In the genomic region with DNA sequence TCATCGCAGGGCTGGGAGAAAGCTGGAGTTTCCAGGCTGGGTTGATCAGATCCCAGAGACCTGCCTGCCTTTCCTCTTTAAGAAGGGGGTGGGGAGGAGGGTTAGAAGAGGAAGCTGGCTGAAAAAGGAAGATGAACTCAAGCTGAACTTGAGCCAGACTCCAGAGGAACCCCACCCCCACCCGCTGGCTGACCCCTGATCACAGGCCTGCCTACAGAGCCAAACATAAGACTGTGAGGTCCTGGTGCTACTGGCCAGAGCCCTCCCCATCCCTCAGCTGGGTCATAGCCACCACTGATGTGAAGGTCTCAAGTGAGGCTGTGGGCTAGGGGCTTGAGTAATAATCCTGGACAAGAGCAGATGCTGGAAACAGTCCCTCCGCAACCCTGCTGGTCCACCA, we compare ENCODE assay signal across 8 mouse cellular contexts. TPM values are rescaled to one million over a fixed set of nuclear protein-coding genes. Genes with fewer than 3 reads are reported as not detected.
DNase-seq lines count a peak whose midpoint lies in the region; ATAC-seq and TF ChIP-seq lines count a peak whose summit lies in the region.
"Had no signal": no experiment of that assay in that cellular context is flagged by ENCODE, and none has a peak within 500 bp of the region (broad histone marks: within the 10 kb centered on the region; RNA-seq: fewer than 3 reads in every experiment).

No protein-coding gene starts in this region.

- DNase-seq in Muller cell, postnatal 12 days (ENCODE audit: inconsistent ontology term): peak; percentile 19
- peak; percentile 59 for DNase-seq in embryonic facial prominence, embryonic 10.5 days (ENCODE audit: low spot score)
- DNase-seq in lung, postnatal 0 days (ENCODE audit: low spot score): peak; percentile 76
- no peak for DNase-seq in left cerebral cortex, adult 18-20 months (ENCODE audit: low spot score in 2 of 2)
- DNase-seq in spleen, postnatal 36 days (ENCODE audit: low spot score in 2 of 2): no peak
- DNase-seq in urinary bladder, postnatal 36 days (ENCODE audit: low spot score in 2 of 2): no peak

- no peak overlapping the region for H3K4me3 ChIP-seq in embryonic facial prominence, embryonic 10.5 days
- H3K4me3 ChIP-seq in intestine, embryonic 15.5 days (replicated peaks): no peak overlapping the region
- no peak overlapping the region for H3K4me3 ChIP-seq in lung, postnatal 0 days (ENCODE audit: low read depth, low read length)
- H3K4me3 ChIP-seq: limb, embryonic 13.5 days had no signal

- TF ChIP-seq EP300 in lung, postnatal 0 days (IDR thresholded peaks at IDR 0.05): no peak

- H3K27me3 ChIP-seq in embryonic facial prominence, embryonic 10.5 days (replicated peaks; ENCODE audit: low read depth, poor library complexity, severe bottlenecking): peaks cover 39% of the 10 kb centered on the region
- H3K27me3 ChIP-seq in intestine, embryonic 15.5 days (replicated peaks): no peaks in the 10 kb centered on the region
- no peaks in the 10 kb centered on the region for H3K27me3 ChIP-seq in lung, postnatal 0 days (replicated peaks; ENCODE audit: insufficient read depth, low read length)

- peaks cover 33% of the 10 kb centered on the region for H3K4me1 ChIP-seq in embryonic facial prominence, embryonic 10.5 days
- peaks cover 47% of the 10 kb centered on the region for H3K4me1 ChIP-seq in intestine, embryonic 15.5 days (replicated peaks)
- peaks cover 8% of the 10 kb centered on the region; the same call in 1 of the 2 replicates for H3K4me1 ChIP-seq in lung, postnatal 0 days (ENCODE audit: insufficient read depth, low read depth, low read length)

- no peak overlapping the region for H3K9ac ChIP-seq in intestine, embryonic 15.5 days
- no peak overlapping the region for H3K9ac ChIP-seq in lung, postnatal 0 days (replicated peaks; ENCODE audit: low read depth)
- H3K9ac ChIP-seq: limb, embryonic 13.5 days had no signal

- ATAC-seq in intestine, embryonic 15.5 days: peak; percentile 3; the same call in 1 of the 2 replicates
- ATAC-seq in lung, postnatal 0 days: peak; percentile 52

- 53% methylated on average over 3 of the region's 3 CpGs for WGBS in embryonic facial prominence, embryonic 10.5 days
- 32% methylated on average over 3 of the region's 3 CpGs for WGBS in intestine, embryonic 15.5 days
- WGBS in lung, postnatal 0 days: 39% methylated on average over 3 of the region's 3 CpGs

- H3K9me3 ChIP-seq in embryonic facial prominence, embryonic 10.5 days: no peaks in the 10 kb centered on the region
- no peaks in the 10 kb centered on the region for H3K9me3 ChIP-seq in intestine, embryonic 15.5 days
- H3K9me3 ChIP-seq in lung, postnatal 0 days (ENCODE audit: low read length): no peaks in the 10 kb centered on the region
- H3K9me3 ChIP-seq: limb, embryonic 13.5 days had no signal

- no peak for TF ChIP-seq CTCF in lung, postnatal 0 days (IDR thresholded peaks at IDR 0.05)

- peak overlapping the region; percentile 57 for H3K27ac ChIP-seq in embryonic facial prominence, embryonic 10.5 days (replicated peaks)
- peak overlapping the region; percentile 93 for H3K27ac ChIP-seq in intestine, embryonic 15.5 days
- peak overlapping the region; percentile 38; the same call in 1 of the 2 replicates for H3K27ac ChIP-seq in lung, postnatal 0 days (ENCODE audit: low read length)
- H3K27ac ChIP-seq: limb, embryonic 13.5 days had no signal

- no peaks in the 10 kb centered on the region for H3K36me3 ChIP-seq in embryonic facial prominence, embryonic 10.5 days (replicated peaks)
- H3K36me3 ChIP-seq in intestine, embryonic 15.5 days: no peaks in the 10 kb centered on the region
- no peaks in the 10 kb centered on the region for H3K36me3 ChIP-seq in lung, postnatal 0 days (ENCODE audit: insufficient read depth, low read length)
- H3K36me3 ChIP-seq: limb, embryonic 13.5 days had no signal

- peak overlapping the region; percentile 54 for H3K4me2 ChIP-seq in intestine, embryonic 15.5 days (replicated peaks)
- H3K4me2 ChIP-seq in lung, postnatal 0 days (replicated peaks; ENCODE audit: low read depth, low read length): peak overlapping the region; percentile 42; the same call in 1 of the 2 replicates
- H3K4me2 ChIP-seq: limb, embryonic 13.5 days had no signal

RNA-seq across cellular contexts. Expression of a gene that starts 3.8 kb away (rescaled TPM):
- polyA plus RNA-seq in embryonic facial prominence, embryonic 10.5 days (2016; fragmentation: Nextera tagmentation; extraction: Ambion mirVana): 0.27 and 0.41 TPM in 2 replicates
- 24.2 and 25.6 TPM in 2 replicates for polyA plus RNA-seq in intestine, embryonic 15.5 days (2015; fragmentation: Nextera tagmentation; extraction: Ambion mirVana)
- polyA plus RNA-seq in lung, postnatal 0 days (2015; fragmentation: Nextera tagmentation; extraction: Ambion mirVana): 12.7 and 15.9 TPM in 2 replicates
- under 1 TPM; 0.52 to 0.60 TPM for total RNA-seq in left cerebral cortex, adult 18-20 months (2021)

RNA-seq across cellular contexts. Expression of a gene that starts 26.1 kb away (rescaled TPM):
- polyA plus RNA-seq in embryonic facial prominence, embryonic 10.5 days (2016; fragmentation: Nextera tagmentation; extraction: Ambion mirVana): 44.6 and 51.2 TPM in 2 replicates
- 50.3 and 57.5 TPM in 2 replicates for polyA plus RNA-seq in intestine, embryonic 15.5 days (2015; fragmentation: Nextera tagmentation; extraction: Ambion mirVana)
- polyA plus RNA-seq in lung, postnatal 0 days (2015; fragmentation: Nextera tagmentation; extraction: Ambion mirVana): 29.1 and 33.6 TPM in 2 replicates
- total RNA-seq in left cerebral cortex, adult 18-20 months (2021): 10 to 100 TPM; 42.0 to 44.8 TPM

RNA-seq across cellular contexts. Expression of a gene that starts 36.9 kb away (rescaled TPM):
- polyA plus RNA-seq in embryonic facial prominence, embryonic 10.5 days (2016; fragmentation: Nextera tagmentation; extraction: Ambion mirVana): 3.3 and 4.5 TPM in 2 replicates
- 3.2 and 5.3 TPM in 2 replicates for polyA plus RNA-seq in intestine, embryonic 15.5 days (2015; fragmentation: Nextera tagmentation; extraction: Ambion mirVana)
- polyA plus RNA-seq in lung, postnatal 0 days (2015; fragmentation: Nextera tagmentation; extraction: Ambion mirVana): 14.9 and 15.3 TPM in 2 replicates
- 10 to 100 TPM; 15.6 to 18.1 TPM for total RNA-seq in left cerebral cortex, adult 18-20 months (2021)

Comparison
In these comparisons a context has a peak if more than half of its experiments do, and no peak if none do; other contexts are left out.
1. DNase-seq: peak in Muller cell, postnatal 12 days (single experiment), embryonic facial prominence, embryonic 10.5 days (single experiment) and lung, postnatal 0 days (single experiment); none in left cerebral cortex, adult 18-20 months (0 of 2), spleen, postnatal 36 days (0 of 2) and urinary bladder, postnatal 36 days (0 of 2).
2. H3K27ac ChIP-seq: peak in every context shown above with its lines; median percentile 93 in intestine, embryonic 15.5 days; 57 in embryonic facial prominence, embryonic 10.5 days; 38 in lung, postnatal 0 days.